Mouse (Mus musculus): ENCODE measurements at regions not wholly inside any gene's neighbourhood (a gene's known extent, or its start where the extent isn't known, plus 50 kb on each side); places are given as distances from the start of the nearest gene placed in this dataset.

GRCm38 (mm10) chr5:85612606-85613005 lies 452.8 kb downstream of the Cenpc1 start:
- no peaks in the 10 kb centered on the region for H3K79me2 ChIP-seq (ENCODE audit: control insufficient read depth, insufficient read depth, low read length)
- no peaks in the 10 kb centered on the region for H3K4me1 ChIP-seq (ENCODE audit: control insufficient read depth, insufficient read depth, low read length)
- no peak overlapping the region for H3K27ac ChIP-seq (replicated peaks; ENCODE audit: insufficient read depth, low read depth, low read length)
- 74% methylated on average over 4 of the region's 4 CpGs for WGBS
- no peak overlapping the region for H3K9ac ChIP-seq (ENCODE audit: low read depth, low read length)
- no peak overlapping the region for H3K4me3 ChIP-seq (ENCODE audit: insufficient read depth, low read depth, low read length)
- DNase-seq (ENCODE audit: extremely low read depth, low read depth, low spot score): no peak
- no peaks in the 10 kb centered on the region for H3K27me3 ChIP-seq (ENCODE audit: control insufficient read depth, insufficient read depth, low read length)
- TF ChIP-seq CTCF (IDR thresholded peaks at IDR 0.05; ENCODE audit: low read depth, low read length) (no peak), POLR2A (IDR thresholded peaks at IDR 0.05; ENCODE audit: extremely low read depth, insufficient read depth, low read length) (no peak)
- no peaks in the 10 kb centered on the region for H3K36me3 ChIP-seq (ENCODE audit: control insufficient read depth, insufficient read depth, low read length)

GRCm38 (mm10) chr5:85609104-85609503 lies 456.3 kb downstream of the Cenpc1 start:
- WGBS: 82% methylated on average over 4 of the region's 4 CpGs
- H3K27me3 ChIP-seq (ENCODE audit: control insufficient read depth, insufficient read depth, low read length): no peaks in the 10 kb centered on the region
- no peaks in the 10 kb centered on the region for H3K36me3 ChIP-seq (ENCODE audit: control insufficient read depth, insufficient read depth, low read length)
- H3K9ac ChIP-seq (ENCODE audit: low read depth, low read length): no peak overlapping the region
- TF ChIP-seq POLR2A (IDR thresholded peaks at IDR 0.05; ENCODE audit: extremely low read depth, insufficient read depth, low read length): no peak
- no peaks in the 10 kb centered on the region for H3K79me2 ChIP-seq (ENCODE audit: control insufficient read depth, insufficient read depth, low read length)
- DNase-seq (ENCODE audit: extremely low read depth, low read depth, low spot score): no peak
- H3K4me3 ChIP-seq (ENCODE audit: insufficient read depth, low read depth, low read length): no peak overlapping the region
- no peak overlapping the region for H3K27ac ChIP-seq (replicated peaks; ENCODE audit: insufficient read depth, low read depth, low read length)
- H3K4me1 ChIP-seq (ENCODE audit: control insufficient read depth, insufficient read depth, low read length): no peaks in the 10 kb centered on the region

- TF ChIP-seq CTCF (IDR thresholded peaks at IDR 0.05; ENCODE audit: low read depth, low read length): no peak
- no peak for TF ChIP-seq POLR2A (IDR thresholded peaks at IDR 0.05; ENCODE audit: extremely low read depth, insufficient read depth, low read length)
- H3K4me3 ChIP-seq (ENCODE audit: insufficient read depth, low read depth, low read length): no peak overlapping the region
- H3K27ac ChIP-seq (replicated peaks; ENCODE audit: insufficient read depth, low read depth, low read length): no peak overlapping the region
- H3K27me3 ChIP-seq (ENCODE audit: control insufficient read depth, insufficient read depth, low read length): no peaks in the 10 kb centered on the region
- no peak for DNase-seq (ENCODE audit: extremely low read depth, low read depth, low spot score)
- H3K9ac ChIP-seq (ENCODE audit: low read depth, low read length): no peak overlapping the region
- no peaks in the 10 kb centered on the region for H3K36me3 ChIP-seq (ENCODE audit: control insufficient read depth, insufficient read depth, low read length)
- no peaks in the 10 kb centered on the region for H3K4me1 ChIP-seq (ENCODE audit: control insufficient read depth, insufficient read depth, low read length)
- no peaks in the 10 kb centered on the region for H3K79me2 ChIP-seq (ENCODE audit: control insufficient read depth, insufficient read depth, low read length)
These were observed 467.2 kb downstream of the Cenpc1 start for GRCm38 (mm10) chr5:85598164-85598563.

- Histone ChIP-seq H3K79me2 (ENCODE audit: control insufficient read depth, insufficient read depth, low read length) (no peaks in the 10 kb centered on the region), H3K4me1 (ENCODE audit: control insufficient read depth, insufficient read depth, low read length) (no peaks in the 10 kb centered on the region), H3K27me3 (ENCODE audit: control insufficient read depth, insufficient read depth, low read length) (no peaks in the 10 kb centered on the region), H3K4me3 (ENCODE audit: insufficient read depth, low read depth, low read length) (no peak overlapping the region), H3K36me3 (ENCODE audit: control insufficient read depth, insufficient read depth, low read length) (no peaks in the 10 kb centered on the region), H3K27ac (replicated peaks; ENCODE audit: insufficient read depth, low read depth, low read length) (no peak overlapping the region), H3K9ac (ENCODE audit: low read depth, low read length) (no peak overlapping the region)
- DNase-seq (ENCODE audit: extremely low read depth, low read depth, low spot score): no peak
- WGBS: 33% methylated on average over 1 of the region's 1 CpGs
- TF ChIP-seq CTCF (IDR thresholded peaks at IDR 0.05; ENCODE audit: low read depth, low read length) (no peak), POLR2A (IDR thresholded peaks at IDR 0.05; ENCODE audit: extremely low read depth, insufficient read depth, low read length) (no peak)
These were observed 470.3 kb downstream of the Cenpc1 start for GRCm38 (mm10) chr5:85595082-85595447.

- TF ChIP-seq CTCF (IDR thresholded peaks at IDR 0.05; ENCODE audit: low read depth, low read length) (no peak), POLR2A (IDR thresholded peaks at IDR 0.05; ENCODE audit: extremely low read depth, insufficient read depth, low read length) (no peak)
These were observed 470.8 kb downstream of the Cenpc1 start for GRCm38 (mm10) chr5:85594413-85595081.

GRCm38 (mm10) chr5:85592236-85592635 lies 473.1 kb downstream of the Cenpc1 start:
- H3K27ac ChIP-seq (replicated peaks; ENCODE audit: insufficient read depth, low read depth, low read length): no peak overlapping the region
- WGBS: 69% methylated on average over 3 of the region's 3 CpGs

More at GRCm38 (mm10) chr5:85594413-85595081, 470.8 kb downstream of the Cenpc1 start:
- no peaks in the 10 kb centered on the region for H3K36me3 ChIP-seq (ENCODE audit: control insufficient read depth, insufficient read depth, low read length)
- no peak overlapping the region for H3K4me3 ChIP-seq (ENCODE audit: insufficient read depth, low read depth, low read length)
- no peaks in the 10 kb centered on the region for H3K4me1 ChIP-seq (ENCODE audit: control insufficient read depth, insufficient read depth, low read length)
- H3K27me3 ChIP-seq (ENCODE audit: control insufficient read depth, insufficient read depth, low read length): no peaks in the 10 kb centered on the region
- no peak overlapping the region for H3K9ac ChIP-seq (ENCODE audit: low read depth, low read length)
- H3K27ac ChIP-seq (replicated peaks; ENCODE audit: insufficient read depth, low read depth, low read length): no peak overlapping the region
- DNase-seq (ENCODE audit: extremely low read depth, low read depth, low spot score): no peak
- no peaks in the 10 kb centered on the region for H3K79me2 ChIP-seq (ENCODE audit: control insufficient read depth, insufficient read depth, low read length)
- WGBS: 64% methylated on average over 4 of the region's 4 CpGs

More at GRCm38 (mm10) chr5:85592236-85592635, 473.1 kb downstream of the Cenpc1 start:
- no peak for DNase-seq (ENCODE audit: extremely low read depth, low read depth, low spot score)
- Histone ChIP-seq H3K79me2 (ENCODE audit: control insufficient read depth, insufficient read depth, low read length) (no peaks in the 10 kb centered on the region), H3K27me3 (ENCODE audit: control insufficient read depth, insufficient read depth, low read length) (no peaks in the 10 kb centered on the region), H3K9ac (ENCODE audit: low read depth, low read length) (no peak overlapping the region), H3K36me3 (ENCODE audit: control insufficient read depth, insufficient read depth, low read length) (no peaks in the 10 kb centered on the region), H3K4me3 (ENCODE audit: insufficient read depth, low read depth, low read length) (no peak overlapping the region), H3K4me1 (ENCODE audit: control insufficient read depth, insufficient read depth, low read length) (no peaks in the 10 kb centered on the region)
- TF ChIP-seq POLR2A (IDR thresholded peaks at IDR 0.05; ENCODE audit: extremely low read depth, insufficient read depth, low read length) (no peak), CTCF (IDR thresholded peaks at IDR 0.05; ENCODE audit: low read depth, low read length) (no peak)

Measured in liver, adult 2 months (tissue).